Mouse (Mus musculus): ENCODE measurements around the gene Zbtb22.
"Not testable (repeated sequence)": the region's sequence is repeated elsewhere in the genome, so short reads cannot be mapped to it uniquely, and the experiment has no call there.

Gene Zbtb22

DNA sequence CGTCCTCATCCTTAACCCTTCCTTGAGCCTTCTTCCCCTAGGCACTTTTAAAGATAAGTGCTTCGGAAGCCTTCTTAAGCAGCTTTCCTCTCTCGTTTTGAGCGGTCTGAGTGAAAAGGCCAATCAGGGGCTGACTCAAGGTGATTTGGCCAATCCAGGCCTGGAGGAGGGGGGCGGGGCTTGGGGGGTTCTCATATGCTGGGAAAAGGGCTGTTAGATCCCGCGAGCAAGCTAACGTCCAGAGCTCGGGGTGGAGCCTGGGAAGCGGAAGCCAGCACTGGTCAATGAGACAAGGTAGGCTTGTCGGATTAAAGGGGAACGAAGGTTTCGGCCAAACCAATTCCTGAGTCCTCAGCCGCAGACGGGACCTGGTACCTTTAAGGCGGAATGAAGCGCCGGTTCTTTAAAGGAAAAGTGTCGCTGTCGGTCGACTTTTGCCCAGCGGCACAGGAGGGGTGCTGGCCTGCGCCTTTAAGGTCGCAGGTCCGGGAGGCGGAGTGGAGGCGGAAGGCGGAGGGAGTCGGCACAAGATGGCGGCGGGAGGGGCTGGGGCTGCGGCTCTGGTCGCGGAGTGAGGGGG lies at the start of gene Zbtb22, which contains the start of gene Tapbp:
TSS of gene Zbtb22 (plus strand) at position 234 of the 580 bp plus-strand sequence.
TSS of gene Tapbp (plus strand) at position 229 of the 580 bp plus-strand sequence.
- peak; percentile 98 to 99 for DNase-seq

DNA sequence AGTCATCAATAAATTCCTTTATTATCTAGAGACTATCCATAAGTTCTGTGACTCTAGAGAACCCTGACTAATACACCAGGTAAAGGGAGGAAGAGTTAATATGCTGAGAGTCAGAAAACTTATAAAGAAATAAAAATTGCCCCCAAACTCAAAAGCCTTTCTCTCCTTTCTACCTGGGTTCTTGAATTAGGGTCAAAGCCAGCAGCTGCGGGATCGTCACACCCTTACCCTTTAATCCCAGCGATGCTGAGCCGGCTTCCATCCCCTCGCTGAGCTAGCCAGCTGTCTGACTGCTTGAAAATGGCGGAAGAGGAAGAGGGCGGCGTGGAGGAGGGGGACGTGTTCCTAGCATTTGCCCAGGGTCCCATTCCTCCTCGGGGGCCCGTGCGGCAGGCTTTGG lies 42.2 kb upstream of the Zbtb22 start, which contains the start of gene Gm7029:
TSS of gene Gm7029 (plus strand) at position 301 of the 400 bp plus-strand sequence.
- not testable (repeated sequence) for DNase-seq

DNA sequence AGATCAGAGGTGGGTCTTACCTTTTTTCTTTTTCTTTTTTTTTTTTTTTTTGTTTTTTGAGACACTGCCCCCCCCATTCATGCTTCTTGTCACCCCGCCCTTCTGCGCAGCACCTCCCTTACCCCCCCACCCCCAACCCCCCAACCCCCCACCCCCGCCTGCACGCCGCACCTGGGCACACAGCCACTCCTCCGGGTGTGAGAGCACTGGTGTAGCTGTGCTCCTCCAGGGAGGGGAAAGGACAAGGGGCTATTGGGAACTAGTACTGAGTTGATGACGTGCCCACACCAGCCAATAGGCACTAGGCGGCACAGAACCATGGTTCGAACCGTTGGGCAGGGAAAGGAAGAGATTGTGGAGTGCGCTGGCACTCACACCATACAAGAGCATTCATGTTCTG lies 41.3 kb upstream of the Zbtb22 start:
- peak; percentile 36 to 52 for DNase-seq

DNA sequence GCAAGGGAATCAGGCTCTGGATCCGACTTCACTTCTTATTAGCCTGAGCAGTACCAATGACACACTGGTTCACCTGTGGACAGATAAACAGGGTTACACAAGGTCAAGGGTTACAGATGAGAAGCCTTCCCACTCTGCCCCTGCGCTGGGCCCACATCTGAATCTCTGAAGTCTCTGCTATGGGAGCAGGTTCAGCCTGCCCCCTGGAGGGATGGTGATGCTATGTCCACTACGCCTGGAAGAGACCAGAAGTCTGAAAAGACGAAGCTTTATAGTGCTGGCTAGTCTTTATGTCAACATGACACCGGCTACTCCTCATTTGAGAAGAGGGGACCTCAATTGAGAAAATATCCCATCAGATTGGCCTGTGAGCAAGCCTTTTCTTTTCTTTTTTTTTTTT lies 39.9 kb upstream of the Zbtb22 start:
- not testable (repeated sequence) for DNase-seq

DNA sequence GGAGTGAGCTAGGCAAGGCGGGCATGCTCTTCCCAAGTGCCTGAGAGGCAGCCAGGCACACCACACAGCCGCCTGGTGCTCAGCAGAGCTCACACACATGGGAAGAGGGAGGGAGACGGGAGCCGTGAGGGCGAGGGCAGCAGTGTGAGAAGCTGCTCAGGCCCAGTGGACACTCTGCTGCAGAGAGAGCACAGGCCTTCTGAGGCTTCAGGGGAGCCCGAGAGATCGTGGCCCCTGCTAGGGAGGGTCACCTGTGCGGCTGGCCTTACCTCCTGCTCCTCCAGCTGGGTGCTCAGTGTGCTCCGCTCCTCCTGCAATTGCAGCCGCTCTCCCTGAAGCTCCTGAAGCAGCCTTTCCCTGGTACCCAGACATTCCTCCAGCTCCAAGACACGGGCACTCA lies 31.4 kb upstream of the Zbtb22 start:
- not testable (repeated sequence) for DNase-seq

DNA sequence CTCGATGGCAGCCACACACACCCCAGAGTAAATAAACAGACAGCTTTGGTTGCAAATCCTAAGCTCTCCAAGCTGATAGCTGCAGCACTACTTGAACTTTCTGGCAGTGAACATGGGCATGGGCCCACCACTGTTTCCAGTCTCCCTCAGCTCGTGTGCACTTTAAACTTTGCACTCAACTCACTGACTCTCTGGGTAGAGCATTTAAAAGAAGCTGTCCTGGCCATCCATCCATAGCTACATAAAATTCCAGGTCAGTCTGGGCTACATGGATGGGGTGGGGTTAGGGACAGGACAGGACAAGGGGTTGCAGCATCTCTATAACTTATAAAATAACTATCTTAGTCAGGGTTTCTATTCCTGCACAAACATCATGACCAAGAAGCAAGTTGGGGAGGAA lies 27.9 kb upstream of the Zbtb22 start:
- not testable (repeated sequence) for DNase-seq

DNA sequence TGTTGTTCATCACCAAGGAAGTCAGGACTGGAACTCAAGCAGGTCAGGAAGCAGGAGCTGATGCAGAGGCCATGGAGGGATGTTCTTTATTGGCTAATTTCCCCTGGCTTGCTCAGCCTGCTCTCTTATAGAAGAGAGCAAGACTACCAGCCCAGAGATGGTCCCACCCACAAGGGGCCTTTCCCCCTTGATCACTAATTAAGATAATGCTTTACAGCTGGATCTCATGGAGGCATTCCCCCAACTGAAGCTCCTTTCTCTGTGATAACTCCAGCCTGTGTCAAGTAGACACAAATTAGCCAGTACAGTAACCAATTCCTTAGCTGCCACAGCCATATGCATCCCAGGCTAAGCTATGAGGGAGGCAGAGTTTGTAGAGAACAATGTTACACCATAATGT lies 27.5 kb upstream of the Zbtb22 start:
- not testable (repeated sequence) for DNase-seq

DNA sequence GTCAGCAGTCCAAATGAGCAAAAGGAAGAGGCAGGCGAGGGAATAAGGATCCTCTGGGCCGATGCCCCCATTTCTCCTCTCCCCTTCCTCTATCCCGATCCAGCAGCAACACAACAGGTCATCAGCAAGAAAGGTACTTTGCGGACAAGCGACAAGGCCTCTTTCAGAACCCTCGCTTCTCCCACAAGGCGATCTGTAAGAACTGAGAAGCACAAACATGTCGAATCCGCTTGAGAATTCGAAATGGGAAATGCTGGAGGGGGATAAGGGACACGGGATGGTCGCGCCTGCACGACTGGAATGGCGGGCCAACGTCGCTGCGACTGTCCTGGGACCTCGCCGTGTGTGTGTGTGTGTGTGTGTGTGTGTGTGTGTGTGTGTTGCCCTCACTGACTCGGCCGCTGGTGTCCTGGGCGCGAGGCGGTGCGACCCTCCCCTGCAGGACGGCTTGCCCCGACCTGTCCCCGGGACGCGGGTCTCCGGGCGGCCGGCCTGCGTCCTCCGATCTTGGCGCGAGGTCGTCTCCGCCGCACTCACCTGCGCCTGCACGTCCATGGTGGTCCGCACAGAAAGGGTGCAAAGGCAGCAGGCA lies 25.7 kb upstream of the Zbtb22 start:
- DNase-seq = not testable (repeated sequence)

DNA sequence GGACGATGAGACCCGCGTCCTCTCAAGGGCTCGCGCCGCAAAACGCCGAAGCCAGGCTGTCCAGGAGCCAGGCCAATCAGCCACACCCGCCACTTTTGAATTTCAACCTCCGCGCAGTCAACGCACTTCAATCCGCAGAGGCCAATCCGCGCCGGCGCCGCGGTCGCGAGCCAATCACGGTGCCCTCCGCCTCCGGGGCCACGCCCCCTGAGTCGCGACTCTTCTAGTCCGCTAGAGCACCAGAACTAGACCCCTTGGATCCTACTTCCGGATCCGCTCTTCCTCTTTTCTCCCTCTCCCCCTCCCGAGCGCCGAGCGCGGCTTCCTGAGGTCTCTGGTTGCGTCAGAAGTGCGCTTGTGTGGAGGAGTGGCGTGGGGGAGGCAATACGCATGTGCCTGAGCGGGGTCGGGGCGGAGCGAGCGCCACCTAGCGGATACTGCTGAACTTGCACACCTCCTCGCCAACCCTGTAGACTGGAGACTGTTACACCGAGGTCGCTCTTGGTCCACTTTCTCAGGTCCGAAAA lies 25.1 kb upstream of the Zbtb22 start, which contains the start of gene Kifc1:
TSS of gene Kifc1 (minus strand) at position 129 of the 527 bp plus-strand sequence.
- DNase-seq = peak; percentile 100

DNA sequence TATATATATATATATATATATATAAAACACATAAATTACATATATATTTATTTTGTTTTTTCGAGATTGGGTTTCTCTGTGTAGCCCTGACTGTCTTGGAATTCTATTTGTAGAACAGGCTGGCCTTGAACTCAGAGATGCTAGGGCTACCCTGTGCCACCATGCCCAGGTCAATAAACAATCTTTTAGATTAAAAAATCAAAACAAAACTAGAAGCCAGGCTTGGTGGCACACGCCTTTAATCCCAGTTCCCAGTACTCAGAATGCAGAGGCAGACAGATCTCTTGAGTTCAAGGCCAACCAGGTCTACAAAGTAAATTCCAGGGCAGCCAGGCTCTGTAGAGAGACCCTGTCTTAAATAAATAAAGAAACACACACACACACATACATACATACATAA lies 24.3 kb upstream of the Zbtb22 start:
- no peak for DNase-seq

DNA sequence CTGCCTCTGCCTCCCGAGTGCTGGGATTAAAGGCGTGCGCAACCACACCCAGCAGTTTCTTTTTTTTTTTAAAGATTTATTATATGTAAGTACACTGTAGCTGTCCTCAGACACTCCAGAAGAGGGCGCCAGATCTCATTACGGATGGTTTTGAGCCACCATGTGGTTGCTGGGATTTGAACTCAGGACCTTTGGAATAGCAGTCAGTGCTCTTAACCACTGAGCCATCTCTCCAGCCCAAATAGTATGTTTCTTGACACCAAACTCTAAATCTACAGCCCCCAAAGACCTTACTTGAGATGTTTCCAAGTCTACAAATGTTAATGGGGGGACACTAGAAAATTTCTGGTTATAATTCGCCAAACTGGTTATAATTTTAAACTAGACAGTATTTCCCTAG lies 23.8 kb upstream of the Zbtb22 start:
- DNase-seq = not testable (repeated sequence)

DNA sequence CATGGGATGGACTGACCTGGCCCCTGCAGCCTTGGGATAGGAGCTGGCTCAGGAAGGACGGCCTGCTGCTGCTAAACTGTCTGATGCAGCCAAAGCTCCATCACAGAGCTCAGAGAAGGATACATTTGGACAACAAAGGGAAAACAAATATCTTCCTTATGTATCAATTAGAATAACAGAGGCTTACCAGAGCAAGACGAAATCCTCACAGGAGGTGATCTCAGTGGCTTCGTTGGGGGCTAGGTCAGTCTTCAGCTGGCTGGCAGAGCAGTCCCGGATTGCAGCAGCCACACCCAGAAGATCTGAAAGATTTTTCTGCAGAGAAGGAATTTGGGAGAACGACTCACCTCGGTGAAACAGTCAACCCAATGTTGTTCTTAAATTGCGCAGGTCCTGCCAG lies 23.3 kb upstream of the Zbtb22 start:
- no peak for DNase-seq

DNA sequence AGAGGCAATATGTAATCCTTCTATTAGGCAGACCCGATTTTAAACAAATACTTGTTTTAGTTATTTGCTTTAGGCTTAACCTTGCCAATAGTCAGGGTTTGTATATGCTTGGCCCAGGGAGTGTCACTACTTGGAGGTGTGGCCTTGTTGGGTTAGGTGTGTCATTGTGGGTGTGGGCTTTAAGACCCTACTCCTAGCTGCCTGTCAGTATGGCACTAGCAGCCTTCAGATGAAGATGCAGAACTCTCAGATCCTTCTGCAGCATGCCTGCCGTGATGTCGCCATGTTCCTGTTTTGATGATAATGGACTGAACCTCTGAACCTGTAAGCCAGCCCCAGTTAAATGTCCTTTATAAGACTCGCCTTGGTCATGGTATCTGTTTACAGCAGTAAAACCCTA lies 22.7 kb upstream of the Zbtb22 start:
- not testable (repeated sequence) for DNase-seq

DNA sequence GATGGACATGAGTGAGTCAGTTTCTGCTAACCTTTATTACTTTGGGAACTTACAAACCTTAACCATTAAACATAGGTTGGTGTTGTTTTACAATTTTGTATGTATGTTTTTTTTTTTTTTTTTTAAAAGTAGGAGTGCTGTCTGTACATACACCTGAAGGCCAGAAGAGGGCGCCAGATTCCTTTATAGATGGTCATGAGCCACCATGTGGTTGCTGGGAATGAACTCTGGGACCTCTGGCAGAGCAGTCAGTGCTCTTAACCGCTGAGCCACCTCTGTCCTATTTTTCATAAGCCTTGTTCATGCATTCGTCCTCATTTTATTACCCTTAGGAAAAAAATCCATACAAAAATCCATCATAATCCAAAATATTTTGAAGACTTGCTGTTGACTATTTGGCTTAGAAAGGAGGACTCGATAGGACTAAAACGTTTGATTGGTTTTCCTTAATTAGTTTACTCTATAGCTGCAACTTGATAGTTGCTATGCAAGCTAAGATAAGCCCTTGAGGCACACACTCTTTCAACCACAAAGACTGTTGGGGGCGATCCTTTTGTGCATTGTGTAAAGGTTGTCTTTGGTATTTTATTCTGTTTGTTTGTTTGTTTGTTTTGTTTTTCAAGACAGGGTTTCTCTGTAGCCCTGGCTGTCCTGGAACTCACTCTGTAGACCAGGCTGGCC lies 18.4 kb upstream of the Zbtb22 start:
- DNase-seq = peak; percentile 36 to 62

DNA sequence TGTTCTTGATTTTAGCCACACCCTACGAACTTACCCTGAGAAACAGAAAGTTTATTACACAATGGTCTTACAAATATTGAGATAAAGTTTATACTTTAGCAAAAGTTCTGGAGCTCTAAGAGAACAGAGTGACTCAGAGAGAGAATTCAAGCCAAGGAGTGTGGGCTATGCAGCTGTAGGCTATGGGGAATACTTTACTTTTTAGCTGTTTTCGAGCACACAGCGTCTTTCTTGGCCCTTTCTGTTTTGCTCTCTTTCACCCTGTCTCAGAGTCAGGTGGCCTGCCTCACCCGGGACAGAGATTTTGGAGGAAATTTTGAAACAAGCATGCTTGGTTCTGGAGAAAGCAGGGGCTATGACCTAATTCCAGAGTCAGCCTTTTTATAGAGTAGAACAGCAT lies 17.5 kb upstream of the Zbtb22 start:
- DNase-seq = not testable (repeated sequence)

DNA sequence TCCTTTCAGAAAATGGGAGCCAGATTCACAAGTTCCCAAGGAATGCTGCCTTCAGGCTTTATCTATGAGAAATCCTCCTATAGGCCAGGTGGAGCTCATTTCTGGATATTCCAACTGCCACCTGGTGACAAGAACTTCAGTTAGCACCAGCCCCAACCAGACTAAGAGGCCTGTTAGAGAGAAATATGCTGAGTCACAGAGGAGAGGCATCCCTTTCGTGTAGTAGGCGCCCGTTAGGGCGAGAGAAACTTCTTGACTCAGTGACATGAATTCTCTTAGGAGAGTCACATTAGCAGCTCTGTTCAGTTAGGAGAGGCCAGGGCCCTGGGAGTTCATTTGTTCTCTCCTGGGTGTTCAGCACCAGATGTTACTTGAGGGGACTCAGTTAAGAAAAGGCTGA lies 16.1 kb upstream of the Zbtb22 start:
- peak in 1 of 2 experiments; percentile 26 for DNase-seq

DNA sequence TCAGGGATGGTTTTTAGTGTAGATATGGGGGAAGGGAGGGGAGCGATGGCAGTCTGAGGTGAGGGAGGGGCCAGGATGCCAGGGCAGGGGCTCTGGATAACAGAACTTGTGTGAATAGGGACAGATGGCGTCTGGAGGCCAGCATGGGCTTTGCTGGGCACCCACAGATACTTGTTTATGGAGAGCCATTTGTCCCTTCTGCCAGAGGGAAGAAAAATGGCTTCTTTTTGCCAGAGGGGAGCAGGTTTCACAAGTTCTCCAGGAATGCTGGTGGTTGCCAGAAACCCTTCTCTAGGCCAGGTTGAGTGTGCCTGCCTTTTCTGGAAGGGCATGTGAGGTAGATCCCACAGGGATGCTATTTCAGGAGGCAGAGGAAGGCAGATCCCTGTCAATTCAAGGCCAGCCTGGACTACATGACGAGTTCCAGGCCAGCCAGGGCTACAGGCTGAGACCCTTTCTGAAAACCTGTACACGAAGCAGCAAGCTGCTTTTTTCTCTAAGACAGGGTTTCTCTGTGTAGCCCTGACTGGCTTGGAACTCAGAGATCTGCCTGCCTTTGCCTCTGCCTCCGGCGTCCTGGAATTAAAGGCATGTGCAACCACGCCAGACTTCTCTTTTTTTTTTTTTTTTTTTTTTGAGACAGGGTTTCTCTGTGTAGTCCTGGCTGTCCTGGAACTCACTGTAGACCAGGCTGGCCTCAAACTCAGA lies 15.3 kb upstream of the Zbtb22 start:
- DNase-seq = peak in 1 of 2 experiments; percentile 64

DNA sequence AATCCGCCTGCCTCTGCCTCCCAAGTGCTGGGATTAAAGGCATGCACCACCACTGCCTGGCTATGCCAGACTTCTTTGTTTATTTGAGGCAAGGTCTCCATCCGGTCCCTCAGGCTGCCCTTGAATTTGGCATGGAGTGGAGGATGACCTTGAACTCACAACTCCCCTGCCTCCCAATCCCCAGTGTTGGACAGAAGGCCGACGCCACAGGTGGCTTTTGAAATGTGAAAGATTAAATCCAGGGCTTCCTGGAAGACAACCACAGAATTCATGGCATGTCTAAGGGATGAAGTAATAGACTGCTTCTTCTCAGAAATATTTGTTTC lies 14.8 kb upstream of the Zbtb22 start:
- DNase-seq = no peak

DNA sequence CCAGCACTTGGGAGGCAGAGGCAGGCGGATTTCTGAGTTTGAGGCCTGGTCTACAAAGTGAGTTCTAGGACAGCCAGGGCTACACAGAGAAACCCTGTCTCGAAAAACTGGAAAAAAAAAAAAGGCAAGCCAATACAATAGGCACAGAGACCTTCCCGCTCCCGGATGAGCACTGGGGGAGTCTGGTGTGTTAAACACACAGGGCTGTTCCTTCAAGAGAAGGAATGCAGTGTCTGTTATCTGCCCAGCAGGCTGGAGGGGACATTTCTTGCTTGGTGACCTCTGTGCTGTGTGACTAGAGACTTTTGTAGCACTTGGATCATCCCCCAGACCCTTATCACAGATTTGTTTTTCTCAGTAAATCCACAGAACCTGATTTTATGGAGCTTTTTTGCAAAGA lies 14.1 kb upstream of the Zbtb22 start:
- DNase-seq = no peak

DNA sequence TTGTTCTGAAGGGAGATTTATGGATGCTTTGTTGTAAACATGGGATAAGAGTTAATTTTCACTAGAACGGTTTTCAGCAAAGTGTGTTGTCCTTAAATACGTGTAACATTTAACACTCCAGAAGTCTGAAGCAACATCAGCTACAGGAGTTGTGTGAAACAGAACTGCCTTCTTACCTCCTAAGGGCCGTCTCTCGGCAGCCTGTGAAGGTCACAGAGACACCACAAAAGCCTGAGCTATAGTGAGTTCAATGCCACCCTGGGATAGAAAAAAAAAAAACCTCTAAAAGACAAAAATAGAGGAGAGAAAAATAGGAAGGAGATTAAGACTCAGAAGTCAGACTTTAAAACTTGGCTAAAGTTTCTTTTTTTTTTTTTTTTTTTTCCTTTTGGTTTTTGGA lies 13.6 kb upstream of the Zbtb22 start:
- no peak for DNase-seq

DNA sequence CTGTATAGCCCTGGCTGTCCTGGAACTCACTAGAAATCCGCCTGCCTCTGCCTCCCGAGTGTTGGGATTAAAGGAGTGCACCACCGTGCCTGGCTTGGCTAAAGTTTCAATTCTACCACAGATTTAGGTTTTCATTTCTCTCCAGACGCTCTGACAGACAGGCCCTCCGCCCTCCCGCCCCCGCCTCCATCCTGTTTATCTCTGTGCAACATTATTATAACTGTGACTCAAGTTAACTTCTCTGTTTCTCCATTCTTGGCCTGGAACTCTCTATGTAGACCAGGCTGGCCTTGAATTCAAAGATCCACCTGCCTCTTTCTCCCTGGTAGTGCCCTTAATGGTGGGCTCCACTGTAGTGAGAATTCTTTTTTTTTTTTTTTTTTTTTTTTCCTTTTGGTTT lies 13.2 kb upstream of the Zbtb22 start:
- no peak for DNase-seq

DNA sequence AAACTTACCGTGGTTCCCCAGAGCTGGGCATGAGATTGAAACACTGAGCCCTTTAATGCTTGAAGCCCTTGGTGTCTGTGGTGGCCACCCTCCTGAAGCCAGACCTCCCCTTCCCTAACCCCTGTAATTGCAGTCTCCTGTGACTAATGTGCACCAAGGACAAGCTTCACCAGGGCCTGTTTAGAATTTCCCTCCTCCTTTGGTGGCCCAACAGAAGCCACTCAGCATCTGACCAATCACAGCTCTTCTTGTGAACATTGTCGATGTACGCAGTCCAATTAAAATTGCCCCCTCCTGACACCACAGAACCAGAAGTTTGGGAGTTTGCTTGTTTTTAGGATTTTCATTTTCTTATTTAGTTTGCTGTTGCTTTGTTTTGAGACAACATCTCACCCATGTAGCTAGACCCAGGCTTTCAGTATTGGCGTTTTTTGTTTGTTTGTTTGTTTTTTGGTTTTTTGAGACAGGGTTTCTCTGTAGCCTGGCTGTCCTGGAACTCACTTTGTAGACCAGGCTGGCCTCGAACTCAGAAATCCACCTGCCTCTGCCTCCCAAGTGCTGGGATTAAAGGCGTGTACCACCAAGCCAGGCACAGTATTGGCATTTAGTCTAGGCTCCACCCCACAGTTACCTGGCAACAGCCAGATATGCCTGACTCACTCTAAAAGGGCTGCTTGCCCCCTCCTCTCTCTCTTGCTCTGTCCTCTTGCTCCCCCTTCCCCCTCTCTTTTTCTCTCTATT lies 11.6 kb upstream of the Zbtb22 start:
- not testable (repeated sequence) for DNase-seq
